ENCODE assay signal across 17 mouse cellular contexts in genomic region chr17:81336024-81336754, GRCm38 (mm10).
DNase-seq lines count a peak whose midpoint lies in the region; ATAC-seq and TF ChIP-seq lines count a peak whose summit lies in the region.
"Had no signal": no experiment of that assay in that cellular context is flagged by ENCODE, and none has a peak within 500 bp of the region (broad histone marks: within the 10 kb centered on the region; RNA-seq: fewer than 3 reads in every experiment).

No protein-coding gene starts in this region.

- no peak overlapping the region for H3K4me3 ChIP-seq in hindbrain, embryonic 11.5 days (ENCODE audit: low read depth, low read length)
- no peak overlapping the region for H3K4me3 ChIP-seq in hindbrain, postnatal 0 days (ENCODE audit: low read length)
- H3K4me3 ChIP-seq in embryonic facial prominence, embryonic 15.5 days (replicated peaks) = no peak overlapping the region
- no peak overlapping the region for H3K4me3 ChIP-seq in left cerebral cortex, adult 2 months
- H3K4me3 ChIP-seq: liver, embryonic 13.5 days; midbrain, embryonic 12.5 days had no signal

- no peaks in the 10 kb centered on the region for H3K27me3 ChIP-seq in hindbrain, embryonic 11.5 days (ENCODE audit: control insufficient read depth, insufficient read depth, low read length)
- H3K27me3 ChIP-seq in hindbrain, postnatal 0 days (ENCODE audit: insufficient read depth, low read length) = no peaks in the 10 kb centered on the region
- H3K27me3 ChIP-seq in embryonic facial prominence, embryonic 15.5 days = no peaks in the 10 kb centered on the region
- H3K27me3 ChIP-seq: liver, embryonic 13.5 days; midbrain, embryonic 12.5 days had no signal

- no peak overlapping the region for H3K27ac ChIP-seq in hindbrain, embryonic 11.5 days (ENCODE audit: low read depth, low read length)
- H3K27ac ChIP-seq in hindbrain, postnatal 0 days = no peak overlapping the region
- H3K27ac ChIP-seq in embryonic facial prominence, embryonic 15.5 days (replicated peaks) = peak overlapping the region; percentile 41; the same call in 1 of the 2 replicates
- no peak overlapping the region for H3K27ac ChIP-seq in left cerebral cortex, adult 2 months
- H3K27ac ChIP-seq: liver, embryonic 13.5 days; midbrain, embryonic 12.5 days had no signal

- no peak for ATAC-seq in hindbrain, embryonic 11.5 days (ENCODE audit: low FRiP score)
- no peak for ATAC-seq in hindbrain, postnatal 0 days
- peak; percentile 84; the same call in 1 of the 2 replicates for ATAC-seq in embryonic facial prominence, embryonic 15.5 days (ENCODE audit: insufficient number of reproducible peaks, low FRiP score, low TSS enrichment, low read depth)
- ATAC-seq in frontal cortex, adult (ENCODE audit: low TSS enrichment) = no peak
- ATAC-seq: intestine, embryonic 16.5 days had no signal

- DNase-seq in hindbrain, embryonic 11.5 days (ENCODE audit: low spot score) = peak; percentile 20
- DNase-seq in hindbrain, postnatal 0 days (ENCODE audit: low spot score) = no peak
- DNase-seq in embryo, embryonic 10.5 days (ENCODE audit: low spot score) = peak; percentile 79
- DNase-seq in mesoderm, embryonic 11.5 days (ENCODE audit: low read depth, low spot score) = peak; percentile 63
- DNase-seq in left cerebral cortex, adult 2 months (ENCODE audit: extremely low spot score in 1 of 2, low spot score in 2 of 2) = no peak
- no peak for DNase-seq in lung, postnatal 25 days (ENCODE audit: low spot score)
- DNase-seq: adrenal gland, adult 2 months; cerebellum, postnatal 10 days; heart, postnatal 14 days; kidney, postnatal 36 days; liver, embryonic 13.5 days; lung, postnatal 10 days; right cerebral cortex, adult 18-20 months had no signal

- intact Hi-C loops in left cerebral cortex, adult 2 months (cut with DNase I) = no loop called here

- no peak overlapping the region for H3K9ac ChIP-seq in hindbrain, embryonic 11.5 days (ENCODE audit: low read depth, low read length)
- H3K9ac ChIP-seq in hindbrain, postnatal 0 days (replicated peaks; ENCODE audit: low read length) = no peak overlapping the region
- no peak overlapping the region for H3K9ac ChIP-seq in embryonic facial prominence, embryonic 15.5 days
- H3K9ac ChIP-seq: liver, embryonic 13.5 days; midbrain, embryonic 12.5 days had no signal

- no peaks in the 10 kb centered on the region for H3K9me3 ChIP-seq in hindbrain, embryonic 11.5 days (ENCODE audit: control insufficient read depth, low read length)
- no peaks in the 10 kb centered on the region for H3K9me3 ChIP-seq in hindbrain, postnatal 0 days (ENCODE audit: low read length)
- H3K9me3 ChIP-seq in embryonic facial prominence, embryonic 15.5 days (replicated peaks) = no peaks in the 10 kb centered on the region
- H3K9me3 ChIP-seq: liver, embryonic 13.5 days; midbrain, embryonic 12.5 days had no signal

- no peak overlapping the region for H3K4me2 ChIP-seq in hindbrain, embryonic 11.5 days (replicated peaks; ENCODE audit: low read depth, low read length)
- H3K4me2 ChIP-seq in hindbrain, postnatal 0 days (ENCODE audit: low read depth, low read length) = no peak overlapping the region
- no peak overlapping the region for H3K4me2 ChIP-seq in embryonic facial prominence, embryonic 15.5 days (replicated peaks)
- H3K4me2 ChIP-seq: liver, embryonic 13.5 days; midbrain, embryonic 12.5 days had no signal

- 60% methylated on average over 7 of the region's 7 CpGs for WGBS in hindbrain, embryonic 11.5 days
- WGBS in hindbrain, postnatal 0 days = 44% methylated on average over 7 of the region's 7 CpGs
- 26% methylated on average over 7 of the region's 7 CpGs for WGBS in embryonic facial prominence, embryonic 15.5 days

- no peaks in the 10 kb centered on the region for H3K36me3 ChIP-seq in hindbrain, embryonic 11.5 days (ENCODE audit: control insufficient read depth, insufficient read depth, low read length)
- no peaks in the 10 kb centered on the region for H3K36me3 ChIP-seq in hindbrain, postnatal 0 days (ENCODE audit: insufficient read depth, low read length)
- no peaks in the 10 kb centered on the region for H3K36me3 ChIP-seq in embryonic facial prominence, embryonic 15.5 days
- H3K36me3 ChIP-seq: liver, embryonic 13.5 days; midbrain, embryonic 12.5 days had no signal

- no peaks in the 10 kb centered on the region for H3K4me1 ChIP-seq in hindbrain, embryonic 11.5 days (replicated peaks; ENCODE audit: control insufficient read depth, insufficient read depth, low read length)
- no peaks in the 10 kb centered on the region for H3K4me1 ChIP-seq in hindbrain, postnatal 0 days (ENCODE audit: insufficient read depth, low read length)
- peaks cover 12% of the 10 kb centered on the region for H3K4me1 ChIP-seq in embryonic facial prominence, embryonic 15.5 days
- H3K4me1 ChIP-seq: liver, embryonic 13.5 days; midbrain, embryonic 12.5 days had no signal

- TF ChIP-seq CTCF in hindbrain, postnatal 0 days (IDR thresholded peaks at IDR 0.05; ENCODE audit: low read depth) = no peak
- TF ChIP-seq CTCF in left cerebral cortex, adult 2 months (IDR thresholded peaks at IDR 0.05) = no peak

Comparison
In these comparisons a context has a peak if more than half of its experiments do, and no peak if none do; other contexts are left out.
1. DNase-seq: peak in hindbrain, embryonic 11.5 days (single experiment), embryo, embryonic 10.5 days (single experiment) and mesoderm, embryonic 11.5 days (single experiment); none in hindbrain, postnatal 0 days (single experiment), left cerebral cortex, adult 2 months (0 of 2) and lung, postnatal 25 days (single experiment).